Mouse (Mus musculus): ENCODE data around the gene Chtop. TPM values are rescaled to one million over a fixed set of nuclear protein-coding genes. Genes with fewer than 3 reads are reported as not detected.

The Chtop gene
- polyA plus RNA-seq, 1 experiment, result 92.0 TPM

DNA sequence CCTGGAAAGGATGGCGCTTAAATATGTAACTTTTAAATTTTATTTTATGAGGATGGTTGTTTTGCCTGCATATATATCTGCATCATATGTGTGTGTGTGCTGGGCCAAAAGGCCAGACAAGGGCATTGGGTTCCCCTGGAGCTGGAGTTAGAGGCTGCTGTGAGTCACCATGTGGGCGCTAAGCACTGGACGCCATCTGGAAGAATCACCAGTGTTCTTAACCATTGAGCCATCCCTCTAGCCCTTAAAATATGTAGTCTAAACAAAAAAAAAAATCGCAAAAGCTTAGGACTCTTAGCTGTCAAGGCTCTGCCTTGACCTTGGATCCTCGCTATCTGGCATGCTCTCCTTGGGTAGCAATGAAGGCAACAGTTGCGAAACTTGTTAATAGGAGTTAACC, 20.7 kb downstream of the Chtop start:
- H3K27ac ChIP-seq (ENCODE audit: control insufficient read depth, insufficient read depth, low read depth, low read length, poor library complexity), result no peak overlapping the region
- WGBS, result 89% methylated on average over 6 of the region's 6 CpGs
- TF ChIP-seq POLR2A (IDR thresholded peaks at IDR 0.05; ENCODE audit: borderline replicate concordance, control insufficient read depth, low read depth, low read length) (no peak), CTCF (IDR thresholded peaks at IDR 0.05; ENCODE audit: control insufficient read depth, insufficient read depth, low read length) (no peak)
- H3K4me1 ChIP-seq (ENCODE audit: control insufficient read depth, insufficient read depth, low read length), result no peaks in the 10 kb centered on the region
- no peak overlapping the region for H3K4me3 ChIP-seq (replicated peaks; ENCODE audit: control insufficient read depth, low read depth, low read length)

DNA sequence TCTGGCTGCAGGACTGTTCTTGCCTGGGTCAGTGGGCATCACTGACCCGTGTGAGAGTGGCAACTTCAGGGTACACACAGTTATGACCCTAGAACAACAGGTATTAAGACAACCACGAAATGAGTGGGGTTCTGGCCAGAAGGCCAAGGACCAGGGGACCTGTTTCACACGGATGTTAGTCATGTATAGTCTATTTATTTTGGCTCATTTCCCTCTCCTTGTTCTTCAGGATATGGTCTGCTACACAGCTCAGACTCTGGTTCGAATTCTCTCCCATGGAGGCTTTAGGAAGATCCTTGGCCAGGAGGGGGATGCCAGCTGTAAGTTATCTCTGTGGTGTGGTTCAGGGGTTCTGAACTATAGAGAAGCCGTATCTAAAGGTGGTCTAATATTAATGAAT, 22.3 kb downstream of the Chtop start:
- Histone ChIP-seq H3K4me1 (ENCODE audit: control insufficient read depth, insufficient read depth, low read length) (no peaks in the 10 kb centered on the region), H3K4me3 (replicated peaks; ENCODE audit: control insufficient read depth, low read depth, low read length) (no peak overlapping the region), H3K27ac (ENCODE audit: control insufficient read depth, insufficient read depth, low read depth, low read length, poor library complexity) (no peak overlapping the region)
- TF ChIP-seq CTCF (IDR thresholded peaks at IDR 0.05; ENCODE audit: control insufficient read depth, insufficient read depth, low read length), result no peak
- no peak for TF ChIP-seq POLR2A (IDR thresholded peaks at IDR 0.05; ENCODE audit: borderline replicate concordance, control insufficient read depth, low read depth, low read length)
- 83% methylated on average over 5 of the region's 5 CpGs for WGBS

DNA sequence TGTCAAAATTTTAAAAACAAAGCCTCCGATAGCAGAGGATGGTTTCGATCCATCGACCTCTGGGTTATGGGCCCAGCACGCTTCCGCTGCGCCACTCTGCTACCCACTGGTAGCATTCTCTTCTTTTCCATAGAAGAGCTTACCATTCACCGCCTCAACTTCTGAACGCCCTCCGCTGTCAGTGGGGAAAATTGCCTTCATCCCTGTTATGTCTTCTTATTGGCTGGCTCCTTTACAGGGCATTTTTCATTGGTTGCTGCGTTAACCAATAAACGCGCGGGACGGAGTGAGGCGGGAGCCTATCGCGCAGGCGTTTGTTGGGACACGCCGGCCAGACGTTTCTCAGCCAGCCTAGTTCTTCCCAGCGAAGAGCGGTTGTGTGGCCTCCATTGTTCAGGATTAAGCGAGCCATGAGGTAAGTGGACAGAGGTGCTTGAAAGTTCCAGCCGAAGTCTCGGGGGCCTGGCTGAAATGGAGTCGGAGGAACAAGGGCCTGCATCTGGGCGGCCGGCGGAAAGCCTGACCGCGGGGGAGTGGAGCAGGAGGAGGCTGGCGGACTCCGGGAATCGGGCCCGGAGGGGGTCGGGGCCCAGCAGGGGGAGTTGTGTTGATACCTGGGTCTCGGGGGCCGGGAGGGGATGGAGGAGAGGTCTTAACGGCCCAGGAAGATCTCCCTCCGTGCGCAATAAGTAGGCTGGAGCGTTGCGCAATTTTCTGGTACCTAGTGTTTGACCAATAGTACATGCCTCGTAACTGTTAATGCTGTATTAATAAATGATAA, 33.3 kb downstream of the Chtop start, which contains the start of gene Ilf2:
Gene Ilf2 (plus strand): TSS at position 296 of the 781 bp plus-strand sequence.
- Histone ChIP-seq H3K27ac (ENCODE audit: control insufficient read depth, insufficient read depth, low read depth, low read length, poor library complexity) (peak within 1 kb of the TSS; percentile 72), H3K4me1 (ENCODE audit: control insufficient read depth, insufficient read depth, low read length) (peaks cover 1% of the 10 kb centered on the region; the same call in 1 of the 2 replicates), H3K4me3 (replicated peaks; ENCODE audit: control insufficient read depth, low read depth, low read length) (peak within 1 kb of the TSS; percentile 93)
- under 1% methylated on average over 45 of the region's 45 CpGs for WGBS
- peak; percentile 69; the same call in 1 of the 2 replicates for TF ChIP-seq POLR2A (IDR thresholded peaks at IDR 0.05; ENCODE audit: borderline replicate concordance, control insufficient read depth, low read depth, low read length)
- 0 out of 2 replicates have a peak, but pooled peaks have one; percentile 23 for TF ChIP-seq CTCF (IDR thresholded peaks at IDR 0.05; ENCODE audit: control insufficient read depth, insufficient read depth, low read length)

DNA sequence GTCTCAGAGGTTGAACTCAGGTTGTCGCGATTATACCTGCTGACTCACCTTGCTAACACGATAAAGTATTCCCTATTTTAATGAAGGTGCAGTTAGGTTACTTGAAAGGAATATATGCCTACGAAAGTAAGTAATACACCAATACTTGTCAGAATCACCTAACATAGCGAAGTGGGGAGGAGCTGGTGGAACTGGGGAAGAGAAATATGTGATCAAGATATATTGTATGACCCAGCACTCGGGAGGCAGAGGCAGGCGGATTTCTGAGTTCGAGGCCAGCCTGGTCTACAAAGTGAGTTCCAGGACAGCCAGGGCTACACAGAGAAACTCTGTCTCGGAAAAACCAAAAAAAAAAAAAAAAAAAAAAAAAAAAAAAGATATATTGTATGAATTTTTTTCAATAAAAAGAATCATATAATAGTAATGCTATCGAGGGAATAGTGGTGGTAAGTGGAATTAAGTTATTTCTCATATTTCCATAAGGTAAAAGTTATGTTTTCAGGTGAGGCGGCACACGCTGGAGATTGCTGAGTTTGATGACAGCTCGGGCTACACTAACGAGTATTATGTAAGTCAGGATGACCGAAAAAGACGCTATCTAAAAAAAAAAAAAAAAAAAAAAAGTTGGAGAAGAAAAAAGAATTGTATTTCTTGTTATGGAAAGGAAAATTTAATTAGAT, 34.0 kb downstream of the Chtop start:
- WGBS, result 25% methylated on average over 16 of the region's 16 CpGs

DNA sequence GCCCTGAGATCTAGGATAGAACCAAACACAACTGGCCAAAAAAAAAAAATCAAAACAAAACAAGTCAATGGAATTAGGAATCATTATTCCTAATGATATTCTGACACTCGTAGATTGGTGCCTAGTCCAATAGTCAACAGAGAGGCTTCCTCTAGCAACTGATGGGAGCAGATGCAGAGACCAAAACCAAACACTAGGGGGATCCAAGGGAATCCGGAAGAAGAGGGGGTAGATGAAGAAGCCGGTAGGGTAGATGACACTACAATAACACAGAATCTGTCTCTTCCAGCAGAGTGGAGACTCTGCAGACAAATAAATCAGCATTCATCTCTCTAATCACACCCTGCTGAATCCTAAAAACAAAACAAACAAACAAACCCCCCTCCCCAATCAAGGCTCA, 37.1 kb downstream of the Chtop start:
- no peak overlapping the region for H3K4me3 ChIP-seq (replicated peaks; ENCODE audit: control insufficient read depth, low read depth, low read length)
- TF ChIP-seq POLR2A (IDR thresholded peaks at IDR 0.05; ENCODE audit: borderline replicate concordance, control insufficient read depth, low read depth, low read length) (no peak), CTCF (IDR thresholded peaks at IDR 0.05; ENCODE audit: control insufficient read depth, insufficient read depth, low read length) (0 out of 2 replicates have a peak, but pooled peaks have one; percentile 7)
- 3% methylated on average over 3 of the region's 3 CpGs for WGBS
- H3K27ac ChIP-seq (ENCODE audit: control insufficient read depth, insufficient read depth, low read depth, low read length, poor library complexity), result no peak overlapping the region
- peaks cover 1% of the 10 kb centered on the region; the same call in 1 of the 2 replicates for H3K4me1 ChIP-seq (ENCODE audit: control insufficient read depth, insufficient read depth, low read length)

More for the DNA sequence above, 34.0 kb downstream of the Chtop start:
- H3K4me1 ChIP-seq (ENCODE audit: control insufficient read depth, insufficient read depth, low read length), result peaks cover 1% of the 10 kb centered on the region; the same call in 1 of the 2 replicates
- TF ChIP-seq POLR2A (IDR thresholded peaks at IDR 0.05; ENCODE audit: borderline replicate concordance, control insufficient read depth, low read depth, low read length) (no peak), CTCF (IDR thresholded peaks at IDR 0.05; ENCODE audit: control insufficient read depth, insufficient read depth, low read length) (no peak)
- H3K27ac ChIP-seq (ENCODE audit: control insufficient read depth, insufficient read depth, low read depth, low read length, poor library complexity), result no peak overlapping the region
- H3K4me3 ChIP-seq (replicated peaks; ENCODE audit: control insufficient read depth, low read depth, low read length), result peak overlapping the region; percentile 73

DNA sequence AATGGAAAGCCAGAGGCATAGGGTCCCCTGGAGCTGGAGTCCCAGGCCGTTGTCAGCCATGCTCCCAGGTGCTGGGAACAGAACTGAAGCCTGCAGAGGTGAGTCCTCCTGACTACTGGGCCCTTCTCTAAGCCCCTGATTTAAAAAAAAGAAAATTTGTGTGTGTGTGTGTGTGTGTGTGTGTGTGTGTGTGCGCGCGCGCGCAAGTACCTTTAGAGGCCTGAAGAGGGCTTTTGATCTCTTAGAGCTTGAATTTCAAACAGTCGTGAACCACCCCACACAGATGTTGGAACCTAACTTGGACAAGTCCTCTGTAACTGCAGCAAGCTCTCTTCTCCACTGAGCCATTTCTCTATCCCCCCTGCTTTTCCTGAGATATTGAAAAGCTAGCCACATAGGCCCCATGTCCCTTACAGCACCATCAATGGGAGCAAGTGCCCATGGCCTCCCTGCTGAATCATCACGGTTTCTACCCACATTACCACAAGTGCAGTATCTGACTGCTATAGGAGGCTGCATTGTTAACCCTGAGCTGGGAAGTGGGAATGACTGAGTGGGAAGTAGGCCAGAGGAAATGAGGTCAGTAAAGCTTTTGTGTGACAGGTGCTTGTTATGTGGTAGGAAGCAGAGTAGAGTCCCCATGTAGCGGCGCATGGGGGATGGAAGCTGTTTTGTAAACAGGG, 41.5 kb downstream of the Chtop start:
- WGBS, result 93% methylated on average over 10 of the region's 10 CpGs
- TF ChIP-seq POLR2A (IDR thresholded peaks at IDR 0.05; ENCODE audit: borderline replicate concordance, control insufficient read depth, low read depth, low read length) (no peak), CTCF (IDR thresholded peaks at IDR 0.05; ENCODE audit: control insufficient read depth, insufficient read depth, low read length) (no peak)
- H3K4me3 ChIP-seq (replicated peaks; ENCODE audit: control insufficient read depth, low read depth, low read length), result no peak overlapping the region
- H3K4me1 ChIP-seq (ENCODE audit: control insufficient read depth, insufficient read depth, low read length), result no peaks in the 10 kb centered on the region
- no peak overlapping the region for H3K27ac ChIP-seq (ENCODE audit: control insufficient read depth, insufficient read depth, low read depth, low read length, poor library complexity)

DNA sequence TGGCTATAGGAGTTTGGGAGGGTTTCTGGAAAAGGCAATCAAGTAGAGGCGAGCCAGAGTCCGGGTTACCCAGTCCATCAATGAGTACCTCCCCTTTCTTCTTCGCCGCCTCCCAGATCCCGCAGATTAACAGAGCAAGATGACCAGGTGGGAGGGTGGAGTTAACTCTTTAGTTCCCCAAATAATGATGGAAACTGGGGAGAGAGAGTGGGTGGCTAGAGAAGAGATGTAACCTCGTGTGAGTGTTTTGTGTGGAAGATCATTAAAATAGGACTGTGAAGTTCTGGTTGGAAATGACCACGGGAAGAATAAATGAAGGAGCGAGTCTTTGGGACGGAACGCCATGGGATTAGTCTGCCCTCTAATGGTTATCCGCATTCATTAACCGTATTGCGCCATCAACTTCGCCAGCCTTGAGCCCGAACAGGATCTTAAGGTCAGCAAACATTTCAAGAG, 43.0 kb downstream of the Chtop start:
- H3K4me1 ChIP-seq (ENCODE audit: control insufficient read depth, insufficient read depth, low read length), result no peaks in the 10 kb centered on the region
- under 1% methylated on average over 15 of the region's 15 CpGs for WGBS
- H3K4me3 ChIP-seq (replicated peaks; ENCODE audit: control insufficient read depth, low read depth, low read length), result no peak overlapping the region
- H3K27ac ChIP-seq (ENCODE audit: control insufficient read depth, insufficient read depth, low read depth, low read length, poor library complexity), result no peak overlapping the region
- TF ChIP-seq CTCF (IDR thresholded peaks at IDR 0.05; ENCODE audit: control insufficient read depth, insufficient read depth, low read length) (peak; percentile 62), POLR2A (IDR thresholded peaks at IDR 0.05; ENCODE audit: borderline replicate concordance, control insufficient read depth, low read depth, low read length) (no peak)
